Mouse (Mus musculus): Measurements from ENCODE around the gene Ndrg3. TPM values are rescaled to one million over a fixed set of nuclear protein-coding genes. Genes with fewer than 3 reads are reported as not detected.
A peak's percentile ranks its signal among the peaks of the same experiment; 100 is the strongest.

Ndrg3 gene
- polyA plus RNA-seq, 1 experiment = 30.0 TPM

- no peaks in the 10 kb centered on the region; the same call in 1 of the 2 replicates for H3K4me1 ChIP-seq (ENCODE audit: control insufficient read depth, insufficient read depth, insufficient read length)
- 95% methylated on average over 7 of the region's 7 CpGs for WGBS
- TF ChIP-seq CTCF (IDR thresholded peaks at IDR 0.05; ENCODE audit: extremely low read depth, insufficient read depth, insufficient read length, insufficient replicate concordance) (no peak), POLR2A (IDR thresholded peaks at IDR 0.05; ENCODE audit: low read depth, low read length) (no peak)
- no peaks in the 10 kb centered on the region for H3K36me3 ChIP-seq (ENCODE audit: control insufficient read depth, insufficient read depth, low read length)
- no peak overlapping the region for H3K4me3 ChIP-seq (ENCODE audit: extremely low read depth, insufficient read depth, insufficient read length)
- no peak for DNase-seq (ENCODE audit: low read depth in 1 of 2, low spot score in 2 of 2)
- no peak overlapping the region for H3K27ac ChIP-seq (ENCODE audit: insufficient read depth, low read length)
- no peaks in the 10 kb centered on the region for H3K27me3 ChIP-seq (ENCODE audit: control insufficient read depth, insufficient read depth, low read length)
These were observed 43.5 kb upstream of the Ndrg3 start for GRCm38 (mm10) chr2:157035371-157035770.

DNA sequence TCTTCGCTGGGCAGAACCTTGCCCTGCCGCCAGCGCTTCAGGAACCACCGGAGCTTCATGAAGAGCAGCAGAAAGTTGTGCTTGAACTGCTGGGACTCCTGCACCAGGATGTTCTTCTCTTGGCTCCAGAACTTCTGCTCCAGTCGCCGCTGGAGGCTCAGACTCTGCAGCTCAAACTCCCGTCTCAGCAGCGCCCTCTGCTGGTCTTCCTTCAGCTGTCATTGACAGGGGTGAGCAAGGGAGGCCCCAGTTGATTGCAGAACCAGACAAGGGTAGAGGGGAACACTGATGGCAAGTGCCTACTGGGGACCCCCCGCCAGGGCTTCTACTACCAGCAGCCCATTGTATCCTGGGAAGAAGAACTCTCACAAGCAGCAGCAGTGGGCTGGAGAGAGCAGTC lies 38.9 kb upstream of the Ndrg3 start:
- peak; percentile 39 to 74 for DNase-seq (ENCODE audit: low read depth in 1 of 2, low spot score in 2 of 2)
- Histone ChIP-seq H3K4me1 (ENCODE audit: control insufficient read depth, insufficient read depth, insufficient read length) (no peaks in the 10 kb centered on the region), H3K4me3 (ENCODE audit: extremely low read depth, insufficient read depth, insufficient read length) (no peak overlapping the region), H3K27me3 (ENCODE audit: control insufficient read depth, insufficient read depth, low read length) (no peaks in the 10 kb centered on the region), H3K27ac (ENCODE audit: insufficient read depth, low read length) (no peak overlapping the region), H3K36me3 (ENCODE audit: control insufficient read depth, insufficient read depth, low read length) (no peaks in the 10 kb centered on the region)
- 45% methylated on average over 9 of the region's 9 CpGs for WGBS
- TF ChIP-seq POLR2A (IDR thresholded peaks at IDR 0.05; ENCODE audit: low read depth, low read length) (no peak), CTCF (IDR thresholded peaks at IDR 0.05; ENCODE audit: extremely low read depth, insufficient read depth, insufficient read length, insufficient replicate concordance) (peak; percentile 92)

DNA sequence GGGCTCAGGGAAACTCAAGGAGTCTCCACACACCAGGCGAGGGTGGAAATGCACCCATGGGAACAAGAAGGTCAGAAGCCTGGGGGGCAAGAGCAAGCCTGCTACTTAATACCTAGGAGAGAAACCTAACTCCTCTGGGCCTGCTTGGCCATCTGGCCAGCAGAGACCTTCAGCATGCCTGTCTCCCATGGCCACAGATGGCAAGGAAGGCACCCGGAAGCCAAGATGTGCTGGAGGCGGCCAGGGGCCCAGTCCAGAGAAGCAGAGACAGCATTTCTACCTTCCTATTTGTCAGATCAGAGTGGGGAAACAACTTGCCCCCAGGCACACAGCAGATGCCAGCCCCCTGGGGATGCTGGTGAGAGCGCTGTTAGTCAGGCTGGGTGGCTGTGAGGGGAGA lies 36.4 kb upstream of the Ndrg3 start:
- no peaks in the 10 kb centered on the region for H3K4me1 ChIP-seq (ENCODE audit: control insufficient read depth, insufficient read depth, insufficient read length)

DNA sequence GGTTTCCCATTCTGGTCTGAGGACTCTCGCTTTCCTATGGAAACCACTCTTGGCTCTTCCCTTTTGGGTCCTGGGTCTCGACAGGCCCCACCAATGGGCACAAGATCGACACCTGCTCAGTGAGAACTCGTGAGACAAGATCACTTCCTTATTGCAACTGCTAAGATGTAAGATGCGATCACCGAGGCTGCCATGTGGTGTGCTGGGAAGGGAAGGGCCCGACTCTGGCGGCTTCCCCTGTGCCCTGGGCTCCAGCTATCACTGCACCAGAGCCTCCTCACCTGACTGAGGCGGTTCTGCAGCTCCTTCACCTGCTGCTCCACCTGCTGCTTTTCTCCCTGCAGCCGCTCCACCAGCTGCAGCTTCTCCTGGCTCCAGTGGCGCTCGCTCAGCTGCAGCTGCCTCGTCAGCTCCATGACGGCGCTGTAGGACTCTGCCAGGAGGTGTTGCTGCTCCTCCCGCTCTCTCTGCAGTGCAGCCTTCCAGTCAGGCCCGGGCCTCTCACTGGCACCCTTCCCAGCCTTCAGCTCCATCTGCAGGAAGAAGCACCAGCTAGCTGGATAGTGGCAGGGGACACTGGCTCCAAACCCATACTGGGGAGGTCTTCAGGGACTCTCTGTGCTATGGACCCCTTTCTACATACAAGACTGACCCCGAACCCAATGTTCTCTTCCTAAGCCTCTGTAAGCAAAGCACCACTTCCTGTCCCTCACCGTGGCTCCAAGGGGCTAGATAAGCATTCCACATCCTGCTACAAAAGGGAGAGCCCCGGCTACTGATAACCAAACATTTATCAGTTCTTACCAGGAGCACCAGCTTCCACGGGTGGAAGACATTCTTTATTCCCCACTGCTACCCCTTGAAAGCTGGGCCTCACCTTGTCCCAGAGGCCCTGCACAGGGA lies 35.5 kb upstream of the Ndrg3 start:
- DNase-seq (ENCODE audit: low read depth in 1 of 2, low spot score in 2 of 2) = no peak
- H3K4me1 ChIP-seq (ENCODE audit: control insufficient read depth, insufficient read depth, insufficient read length) = no peaks in the 10 kb centered on the region
- no peak overlapping the region for H3K4me3 ChIP-seq (ENCODE audit: extremely low read depth, insufficient read depth, insufficient read length)
- H3K36me3 ChIP-seq (ENCODE audit: control insufficient read depth, insufficient read depth, low read length) = no peaks in the 10 kb centered on the region
- H3K27me3 ChIP-seq (ENCODE audit: control insufficient read depth, insufficient read depth, low read length) = no peaks in the 10 kb centered on the region
- 69% methylated on average over 21 of the region's 21 CpGs for WGBS
- H3K27ac ChIP-seq (ENCODE audit: insufficient read depth, low read length) = no peak overlapping the region
- no peak for TF ChIP-seq POLR2A (IDR thresholded peaks at IDR 0.05; ENCODE audit: low read depth, low read length)
- TF ChIP-seq CTCF (IDR thresholded peaks at IDR 0.05; ENCODE audit: extremely low read depth, insufficient read depth, insufficient read length, insufficient replicate concordance) = no peak

More for the DNA sequence above, 36.4 kb upstream of the Ndrg3 start:
- no peak overlapping the region for H3K4me3 ChIP-seq (ENCODE audit: extremely low read depth, insufficient read depth, insufficient read length)
- no peaks in the 10 kb centered on the region for H3K27me3 ChIP-seq (ENCODE audit: control insufficient read depth, insufficient read depth, low read length)
- no peaks in the 10 kb centered on the region for H3K36me3 ChIP-seq (ENCODE audit: control insufficient read depth, insufficient read depth, low read length)
- no peak for DNase-seq (ENCODE audit: low read depth in 1 of 2, low spot score in 2 of 2)
- 93% methylated on average over 4 of the region's 4 CpGs for WGBS
- H3K27ac ChIP-seq (ENCODE audit: insufficient read depth, low read length) = no peak overlapping the region
- TF ChIP-seq CTCF (IDR thresholded peaks at IDR 0.05; ENCODE audit: extremely low read depth, insufficient read depth, insufficient read length, insufficient replicate concordance) = no peak
- TF ChIP-seq POLR2A (IDR thresholded peaks at IDR 0.05; ENCODE audit: low read depth, low read length) = no peak

GRCm38 (mm10) chr2:157021156-157021555 lies 29.3 kb upstream of the Ndrg3 start:
- 94% methylated on average over 16 of the region's 16 CpGs for WGBS
- DNase-seq (ENCODE audit: low read depth in 1 of 2, low spot score in 2 of 2) = no peak
- H3K4me3 ChIP-seq (ENCODE audit: extremely low read depth, insufficient read depth, insufficient read length) = no peak overlapping the region
- no peak for TF ChIP-seq POLR2A (IDR thresholded peaks at IDR 0.05; ENCODE audit: low read depth, low read length)
- no peak for TF ChIP-seq CTCF (IDR thresholded peaks at IDR 0.05; ENCODE audit: extremely low read depth, insufficient read depth, insufficient read length, insufficient replicate concordance)
- no peaks in the 10 kb centered on the region for H3K27me3 ChIP-seq (ENCODE audit: control insufficient read depth, insufficient read depth, low read length)
- no peaks in the 10 kb centered on the region for H3K4me1 ChIP-seq (ENCODE audit: control insufficient read depth, insufficient read depth, insufficient read length)
- H3K36me3 ChIP-seq (ENCODE audit: control insufficient read depth, insufficient read depth, low read length) = 0 out of 2 replicates have a peak, but pooled peaks cover 4% of the 10 kb centered on the region
- H3K27ac ChIP-seq (ENCODE audit: insufficient read depth, low read length) = no peak overlapping the region

GRCm38 (mm10) chr2:157019228-157019627 lies 27.4 kb upstream of the Ndrg3 start:
- no peak overlapping the region for H3K27ac ChIP-seq (ENCODE audit: insufficient read depth, low read length)
- DNase-seq (ENCODE audit: low read depth in 1 of 2, low spot score in 2 of 2) = no peak
- 0 out of 2 replicates have a peak, but pooled peaks cover 4% of the 10 kb centered on the region for H3K36me3 ChIP-seq (ENCODE audit: control insufficient read depth, insufficient read depth, low read length)
- WGBS = 92% methylated on average over 4 of the region's 4 CpGs
- TF ChIP-seq POLR2A (IDR thresholded peaks at IDR 0.05; ENCODE audit: low read depth, low read length) (no peak), CTCF (IDR thresholded peaks at IDR 0.05; ENCODE audit: extremely low read depth, insufficient read depth, insufficient read length, insufficient replicate concordance) (no peak)
- no peak overlapping the region for H3K4me3 ChIP-seq (ENCODE audit: extremely low read depth, insufficient read depth, insufficient read length)
- no peaks in the 10 kb centered on the region for H3K4me1 ChIP-seq (ENCODE audit: control insufficient read depth, insufficient read depth, insufficient read length)
- H3K27me3 ChIP-seq (ENCODE audit: control insufficient read depth, insufficient read depth, low read length) = no peaks in the 10 kb centered on the region
